Mouse (Mus musculus): ENCODE results near the gene A730061H03Rik. TPM values are rescaled to one million over a fixed set of nuclear protein-coding genes. Genes with fewer than 3 reads are reported as not detected.
A peak's percentile ranks its signal among the peaks of the same experiment; 100 is the strongest.

A730061H03Rik gene
- polyA plus RNA-seq, 1 experiment from 2014 or later, result 3.3 TPM

GRCm38 (mm10) chr14:55576376-55576775 lies 16.2 kb upstream of the A730061H03Rik start:
- H3K4me2 ChIP-seq, result no peak overlapping the region
- DNase-seq (ENCODE audit: low spot score) (no peak), ATAC-seq (replicated peaks; ENCODE audit: low FRiP score) (no peak)
- 76% methylated on average over 16 of the region's 16 CpGs for WGBS
- peaks cover 12% of the 10 kb centered on the region; the same call in 1 of the 2 replicates for H3K4me1 ChIP-seq (replicated peaks; ENCODE audit: control insufficient read depth, insufficient read depth, low read length)
- no peaks in the 10 kb centered on the region for H3K9me3 ChIP-seq (ENCODE audit: control insufficient read depth, low read length)
- no peak overlapping the region for H3K27ac ChIP-seq (ENCODE audit: low read depth, low read length)
- no peak overlapping the region for H3K4me3 ChIP-seq (ENCODE audit: low read depth, low read length)
- no peak overlapping the region for H3K9ac ChIP-seq (ENCODE audit: low read depth, low read length)
- peaks cover 6% of the 10 kb centered on the region; the same call in 1 of the 2 replicates for H3K36me3 ChIP-seq (ENCODE audit: control insufficient read depth, insufficient read depth, low read length)
- no peaks in the 10 kb centered on the region for H3K27me3 ChIP-seq (replicated peaks; ENCODE audit: control insufficient read depth, insufficient read depth, low read length)

- H3K27me3 ChIP-seq (replicated peaks; ENCODE audit: control insufficient read depth, insufficient read depth, low read length), result no peaks in the 10 kb centered on the region
- 65% methylated on average over 13 of the region's 13 CpGs for WGBS
- DNase-seq (ENCODE audit: low spot score), result no peak
- H3K9me3 ChIP-seq (ENCODE audit: control insufficient read depth, low read length), result no peaks in the 10 kb centered on the region
- H3K4me2 ChIP-seq, result peak overlapping the region; percentile 4; the same call in 1 of the 2 replicates
- H3K27ac ChIP-seq (ENCODE audit: low read depth, low read length), result no peak overlapping the region
- H3K9ac ChIP-seq (ENCODE audit: low read depth, low read length), result no peak overlapping the region
- H3K4me3 ChIP-seq (ENCODE audit: low read depth, low read length), result no peak overlapping the region
- peaks cover 12% of the 10 kb centered on the region; the same call in 1 of the 2 replicates for H3K4me1 ChIP-seq (replicated peaks; ENCODE audit: control insufficient read depth, insufficient read depth, low read length)
- no peak for ATAC-seq (replicated peaks; ENCODE audit: low FRiP score)
- H3K36me3 ChIP-seq (ENCODE audit: control insufficient read depth, insufficient read depth, low read length), result peaks cover 4% of the 10 kb centered on the region; the same call in 1 of the 2 replicates
Observed at GRCm38 (mm10) chr14:55575711-55576110, 15.5 kb upstream of the A730061H03Rik start.

DNA sequence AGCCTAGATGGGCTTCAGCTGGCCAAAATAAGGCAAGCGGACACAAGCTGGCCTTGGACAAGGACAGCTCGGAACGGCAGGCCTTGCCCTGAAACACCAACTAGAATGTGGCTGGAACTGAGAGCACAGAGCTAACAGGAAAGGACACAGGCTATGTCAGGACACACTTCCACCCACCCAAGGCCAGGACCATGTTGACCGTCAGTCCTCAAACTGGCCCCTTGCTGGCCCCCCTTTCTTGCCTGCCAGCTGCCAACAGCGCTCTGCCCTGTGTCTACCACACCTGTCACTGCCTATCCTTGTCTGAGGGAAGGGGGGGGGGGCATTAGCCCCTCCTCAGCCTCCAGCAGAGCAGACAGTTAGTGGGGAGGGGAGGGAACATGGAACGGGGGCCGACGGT lies 15.1 kb upstream of the A730061H03Rik start, which contains the start of gene Fitm1:
Fitm1 (plus strand) TSS at position 316 of the 400 bp plus-strand sequence.
- Histone ChIP-seq H3K27ac (ENCODE audit: low read depth, low read length) (no peak within 1 kb of the TSS), H3K9me3 (ENCODE audit: control insufficient read depth, low read length) (no peaks in the 10 kb centered on the region), H3K27me3 (replicated peaks; ENCODE audit: control insufficient read depth, insufficient read depth, low read length) (no peaks in the 10 kb centered on the region), H3K36me3 (ENCODE audit: control insufficient read depth, insufficient read depth, low read length) (no peaks in the 10 kb centered on the region; the same call in 1 of the 2 replicates), H3K4me2 (peak within 1 kb of the TSS; percentile 4; the same call in 1 of the 2 replicates), H3K4me3 (ENCODE audit: low read depth, low read length) (no peak within 1 kb of the TSS), H3K4me1 (replicated peaks; ENCODE audit: control insufficient read depth, insufficient read depth, low read length) (peaks cover 12% of the 10 kb centered on the region; the same call in 1 of the 2 replicates), H3K9ac (ENCODE audit: low read depth, low read length) (peak within 1 kb of the TSS; percentile 7; the same call in 1 of the 2 replicates)
- DNase-seq (ENCODE audit: low spot score) (no peak), ATAC-seq (replicated peaks; ENCODE audit: low FRiP score) (no peak)
- 53% methylated on average over 8 of the region's 8 CpGs for WGBS

- no peak overlapping the region for H3K4me3 ChIP-seq (ENCODE audit: low read depth, low read length)
- no peak overlapping the region for H3K4me2 ChIP-seq
- no peaks in the 10 kb centered on the region for H3K9me3 ChIP-seq (ENCODE audit: control insufficient read depth, low read length)
- H3K36me3 ChIP-seq (ENCODE audit: control insufficient read depth, insufficient read depth, low read length), result peaks cover 19% of the 10 kb centered on the region
- peaks cover 4% of the 10 kb centered on the region; the same call in 1 of the 2 replicates for H3K4me1 ChIP-seq (replicated peaks; ENCODE audit: control insufficient read depth, insufficient read depth, low read length)
- no peak overlapping the region for H3K27ac ChIP-seq (ENCODE audit: low read depth, low read length)
- DNase-seq (ENCODE audit: low spot score) (no peak), ATAC-seq (replicated peaks; ENCODE audit: low FRiP score) (no peak)
- no peaks in the 10 kb centered on the region for H3K27me3 ChIP-seq (replicated peaks; ENCODE audit: control insufficient read depth, insufficient read depth, low read length)
- H3K9ac ChIP-seq (ENCODE audit: low read depth, low read length), result no peak overlapping the region
Observed at GRCm38 (mm10) chr14:55571760-55572159, 11.6 kb upstream of the A730061H03Rik start.

- no peak overlapping the region for H3K4me3 ChIP-seq (ENCODE audit: low read depth, low read length)
- no peaks in the 10 kb centered on the region for H3K27me3 ChIP-seq (replicated peaks; ENCODE audit: control insufficient read depth, insufficient read depth, low read length)
- DNase-seq (ENCODE audit: low spot score), result no peak
- no peak overlapping the region for H3K4me2 ChIP-seq
- ATAC-seq (replicated peaks; ENCODE audit: low FRiP score), result no peak
- H3K4me1 ChIP-seq (replicated peaks; ENCODE audit: control insufficient read depth, insufficient read depth, low read length), result peaks cover 4% of the 10 kb centered on the region; the same call in 1 of the 2 replicates
- WGBS, result 83% methylated on average over 2 of the region's 2 CpGs
- no peak overlapping the region for H3K27ac ChIP-seq (ENCODE audit: low read depth, low read length)
- H3K9ac ChIP-seq (ENCODE audit: low read depth, low read length), result no peak overlapping the region
- peaks cover 31% of the 10 kb centered on the region for H3K36me3 ChIP-seq (ENCODE audit: control insufficient read depth, insufficient read depth, low read length)
- H3K9me3 ChIP-seq (ENCODE audit: control insufficient read depth, low read length), result no peaks in the 10 kb centered on the region
Observed at GRCm38 (mm10) chr14:55570588-55570987, 10.4 kb upstream of the A730061H03Rik start.

DNA sequence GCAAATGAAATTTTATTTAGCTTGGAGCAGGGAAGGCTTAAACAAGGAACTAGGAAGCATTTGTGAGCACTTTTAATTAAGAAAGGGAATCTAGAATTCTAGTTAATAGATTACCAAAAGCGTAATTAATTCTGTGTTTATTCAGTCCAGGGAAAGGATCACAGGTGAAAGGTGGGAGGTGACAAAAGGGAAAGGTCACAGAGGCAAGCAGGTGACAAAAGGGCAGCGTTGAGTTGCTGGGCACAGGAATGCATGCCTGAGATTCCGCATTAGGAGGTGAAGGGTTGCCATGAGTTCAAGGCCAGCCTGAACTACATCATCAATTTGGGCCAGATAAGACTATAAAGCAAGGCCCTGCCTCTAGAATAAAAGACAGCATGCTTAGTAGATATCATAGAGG lies 7.3 kb upstream of the A730061H03Rik start:
- Histone ChIP-seq H3K27ac (ENCODE audit: low read depth, low read length) (no peak overlapping the region), H3K9ac (ENCODE audit: low read depth, low read length) (no peak overlapping the region), H3K4me2 (no peak overlapping the region), H3K4me1 (replicated peaks; ENCODE audit: control insufficient read depth, insufficient read depth, low read length) (no peaks in the 10 kb centered on the region), H3K36me3 (ENCODE audit: control insufficient read depth, insufficient read depth, low read length) (peaks cover 42% of the 10 kb centered on the region), H3K27me3 (replicated peaks; ENCODE audit: control insufficient read depth, insufficient read depth, low read length) (no peaks in the 10 kb centered on the region), H3K9me3 (ENCODE audit: control insufficient read depth, low read length) (no peaks in the 10 kb centered on the region), H3K4me3 (ENCODE audit: low read depth, low read length) (no peak overlapping the region)
- WGBS, result 87% methylated on average over 3 of the region's 3 CpGs
- ATAC-seq (replicated peaks; ENCODE audit: low FRiP score) (no peak), DNase-seq (ENCODE audit: low spot score) (no peak)

DNA sequence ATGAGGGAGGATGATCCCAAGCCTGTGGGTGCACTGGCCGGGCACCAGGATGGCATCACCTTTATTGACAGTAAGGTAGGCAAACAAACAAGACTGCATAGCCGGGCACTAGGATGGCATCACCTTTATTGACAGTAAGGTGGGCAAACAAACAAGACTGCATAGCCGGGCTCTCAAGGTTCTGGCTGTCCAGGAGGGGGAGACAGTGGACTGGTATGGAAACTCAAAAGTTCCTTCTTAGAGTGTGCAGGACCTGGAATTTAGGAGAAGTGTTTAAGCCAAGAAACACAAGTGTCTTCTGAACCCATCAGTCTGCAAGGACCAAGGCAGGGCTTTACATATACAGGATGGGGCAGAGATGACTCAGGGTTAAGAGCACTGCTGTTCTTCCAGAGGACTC lies 5.5 kb upstream of the A730061H03Rik start:
- H3K4me1 ChIP-seq (replicated peaks; ENCODE audit: control insufficient read depth, insufficient read depth, low read length), result peaks cover 7% of the 10 kb centered on the region
- no peak overlapping the region for H3K4me2 ChIP-seq
- H3K4me3 ChIP-seq (ENCODE audit: low read depth, low read length), result no peak overlapping the region
- no peak for DNase-seq (ENCODE audit: low spot score)
- no peaks in the 10 kb centered on the region for H3K9me3 ChIP-seq (ENCODE audit: control insufficient read depth, low read length)
- WGBS, result 83% methylated on average over 3 of the region's 3 CpGs
- H3K27me3 ChIP-seq (replicated peaks; ENCODE audit: control insufficient read depth, insufficient read depth, low read length), result no peaks in the 10 kb centered on the region
- no peak overlapping the region for H3K27ac ChIP-seq (ENCODE audit: low read depth, low read length)
- no peak overlapping the region for H3K9ac ChIP-seq (ENCODE audit: low read depth, low read length)
- ATAC-seq (replicated peaks; ENCODE audit: low FRiP score), result no peak
- H3K36me3 ChIP-seq (ENCODE audit: control insufficient read depth, insufficient read depth, low read length), result peaks cover 42% of the 10 kb centered on the region

GRCm38 (mm10) chr14:55563249-55563648 lies 3.0 kb upstream of the A730061H03Rik start:
- Histone ChIP-seq H3K27me3 (replicated peaks; ENCODE audit: control insufficient read depth, insufficient read depth, low read length) (no peaks in the 10 kb centered on the region), H3K4me3 (ENCODE audit: low read depth, low read length) (no peak overlapping the region), H3K36me3 (ENCODE audit: control insufficient read depth, insufficient read depth, low read length) (peaks cover 31% of the 10 kb centered on the region), H3K9ac (ENCODE audit: low read depth, low read length) (no peak overlapping the region), H3K4me1 (replicated peaks; ENCODE audit: control insufficient read depth, insufficient read depth, low read length) (peaks cover 12% of the 10 kb centered on the region), H3K27ac (ENCODE audit: low read depth, low read length) (no peak overlapping the region), H3K9me3 (ENCODE audit: control insufficient read depth, low read length) (no peaks in the 10 kb centered on the region), H3K4me2 (no peak overlapping the region)
- DNase-seq (ENCODE audit: low spot score), result no peak
- WGBS, result 85% methylated on average over 11 of the region's 11 CpGs
- ATAC-seq (replicated peaks; ENCODE audit: low FRiP score), result no peak

DNA sequence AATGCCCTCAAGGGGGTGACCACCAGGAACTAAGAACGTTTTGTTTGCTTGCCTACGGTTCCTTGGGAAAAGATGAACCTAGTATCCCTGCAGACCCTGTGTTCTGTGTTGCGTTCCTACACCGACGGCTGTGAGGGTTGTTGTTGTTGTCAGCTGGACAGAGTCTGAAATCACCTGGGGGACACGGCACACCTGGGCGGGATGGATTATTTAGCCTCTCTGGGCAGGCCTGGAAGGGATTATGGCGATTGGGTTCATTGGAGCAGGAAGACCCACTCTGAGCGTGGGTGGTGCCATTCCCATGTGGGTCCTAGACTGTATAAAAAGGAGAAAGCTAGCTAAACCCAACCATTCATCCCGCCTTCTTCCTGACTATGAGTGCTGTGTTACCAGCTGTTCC lies 1.7 kb upstream of the A730061H03Rik start:
- Histone ChIP-seq H3K4me1 (replicated peaks; ENCODE audit: control insufficient read depth, insufficient read depth, low read length) (peaks cover 19% of the 10 kb centered on the region), H3K27me3 (replicated peaks; ENCODE audit: control insufficient read depth, insufficient read depth, low read length) (no peaks in the 10 kb centered on the region), H3K9ac (ENCODE audit: low read depth, low read length) (no peak overlapping the region), H3K9me3 (ENCODE audit: control insufficient read depth, low read length) (no peaks in the 10 kb centered on the region), H3K36me3 (ENCODE audit: control insufficient read depth, insufficient read depth, low read length) (peaks cover 24% of the 10 kb centered on the region), H3K27ac (ENCODE audit: low read depth, low read length) (no peak overlapping the region), H3K4me3 (ENCODE audit: low read depth, low read length) (peak overlapping the region; percentile 68; the same call in 1 of the 2 replicates), H3K4me2 (no peak overlapping the region; the same call in 1 of the 2 replicates)
- DNase-seq (ENCODE audit: low spot score) (no peak), ATAC-seq (replicated peaks; ENCODE audit: low FRiP score) (no peak)
- WGBS, result 87% methylated on average over 10 of the region's 10 CpGs

Data from liver, embryonic 11.5 days (tissue).